Mouse (Mus musculus) MEL (cell line): ENCODE results near the gene Eif4b. TPM values are rescaled to one million over a fixed set of nuclear protein-coding genes. Genes with fewer than 3 reads are reported as not detected.
A peak's percentile ranks its signal among the peaks of the same experiment; 100 is the strongest.

Experiments used
- DNase-seq: peaks from one replicate; pipeline ENCODE4 v3.0.0; 2011; ENCODE audit warnings: low read depth, low spot score
- H3K27ac ChIP-seq: 2 replicates; pipeline ENCODE4 v1.5.1; 2012; ENCODE audit warnings: low read depth, mild to moderate bottlenecking, control low read depth, low read length, moderate library complexity; ENCODE audit not compliant: control insufficient read depth
- H3K27me3 ChIP-seq, 2 experiments: fragments of 150-350 bp in 1 of 2; sonication (generic) in 1 of 2; 2 replicates each; pipeline ENCODE4 v1.6.1; 2012; ENCODE audit warnings: low read length in 2 of 2, mild to moderate bottlenecking in 2 of 2, improper control_type of control experiment in 1 of 2, moderate library complexity in 1 of 2; ENCODE audit not compliant: insufficient read depth in 2 of 2, control insufficient read depth in 1 of 2
- H3K36me3 ChIP-seq, 2 experiments: 2 replicates each; pipeline ENCODE4 v1.6.1; 2012 to 2014; ENCODE audit warnings: low read length in 2 of 2, improper control_type of control experiment in 1 of 2, inconsistent platforms in 1 of 2, mild to moderate bottlenecking in 1 of 2; ENCODE audit not compliant: insufficient read depth in 2 of 2, control insufficient read depth in 1 of 2
- H3K4me1 ChIP-seq, 2 experiments: fragments of 150-350 bp in 1 of 2; sonication (generic) in 1 of 2; 2 replicates each; pipeline ENCODE4 v1.6.1; 2012; ENCODE audit warnings: low read length in 2 of 2, improper control_type of control experiment in 1 of 2, mild to moderate bottlenecking in 1 of 2; ENCODE audit not compliant: insufficient read depth in 2 of 2, control insufficient read depth in 1 of 2
- H3K4me3 ChIP-seq, 2 experiments: fragments of 150-350 bp in 1 of 2; sonication (generic) in 1 of 2; 2 replicates each; pipeline ENCODE4 v1.5.1; 2012; ENCODE audit warnings: low read depth in 2 of 2, low read length in 2 of 2, mild to moderate bottlenecking in 2 of 2, moderate library complexity in 2 of 2, control low read depth in 1 of 2, improper control_type of control experiment in 1 of 2; ENCODE audit not compliant: control insufficient read depth in 1 of 2, insufficient read depth in 1 of 2
- H3K79me2 ChIP-seq: 2 replicates; pipeline ENCODE4 v1.6.1; 2012; ENCODE audit warnings: mild to moderate bottlenecking, low read length, moderate library complexity; ENCODE audit not compliant: control insufficient read depth, poor library complexity, insufficient read depth
- H3K9ac ChIP-seq: 2 replicates; pipeline ENCODE4 v1.6.1; 2012; ENCODE audit warnings: low read depth, mild to moderate bottlenecking, control low read depth, low read length, moderate library complexity; ENCODE audit not compliant: control insufficient read depth, poor library complexity, severe bottlenecking
- H3K9me3 ChIP-seq: fragments of 150-350 bp; sonication (generic); replicated peaks from 2 replicates; pipeline ENCODE4 v1.6.1; 2012; ENCODE audit warnings: mild to moderate bottlenecking, low read length, improper control_type of control experiment, moderate library complexity; ENCODE audit not compliant: insufficient read depth
- BHLHE40 ChIP-seq: IDR thresholded peaks from 2 replicates; pipeline ENCODE4 v1.6.1; 2012; ENCODE audit warnings: low read depth, mild to moderate bottlenecking, inconsistent platforms, low read length, improper control_type of control experiment, borderline replicate concordance
- CHD1 ChIP-seq: IDR thresholded peaks from 2 replicates; pipeline ENCODE4 v1.6.1; 2012; ENCODE audit warnings: low read depth, mild to moderate bottlenecking, inconsistent platforms, low read length, improper control_type of control experiment
- CHD2 ChIP-seq: IDR thresholded peaks from 2 replicates; pipeline ENCODE4 v1.6.1; 2011; ENCODE audit warnings: low read length, improper control_type of control experiment
- ELF1 ChIP-seq: IDR thresholded peaks from 2 replicates; pipeline ENCODE4 v1.6.1; 2014; ENCODE audit warnings: low read depth, mild to moderate bottlenecking, inconsistent platforms, low read length, improper control_type of control experiment, moderate library complexity
- EP300 ChIP-seq, 2 experiments: IDR thresholded peaks; 2 replicates each; pipeline ENCODE4 v1.6.1; 2011; ENCODE audit warnings: improper control_type of control experiment in 2 of 2, low read length in 2 of 2, low read depth in 1 of 2, mild to moderate bottlenecking in 1 of 2
- ETS1 ChIP-seq: IDR thresholded peaks from 2 replicates; pipeline ENCODE4 v1.6.1; 2012; ENCODE audit warnings: low read depth, mild to moderate bottlenecking, inconsistent platforms, low read length, improper control_type of control experiment, moderate library complexity
- GABPA ChIP-seq: IDR thresholded peaks from 2 replicates; pipeline ENCODE4 v1.6.1; 2012; ENCODE audit warnings: low read depth, mild to moderate bottlenecking, inconsistent platforms, low read length, improper control_type of control experiment, moderate library complexity
- GATA1 ChIP-seq: IDR thresholded peaks from 2 replicates; pipeline ENCODE4 v1.6.1; 2011; ENCODE audit warnings: low read depth, low read length, improper control_type of control experiment
- HCFC1 ChIP-seq: IDR thresholded peaks from 2 replicates; pipeline ENCODE4 v1.6.1; 2012; ENCODE audit warnings: low read depth, mild to moderate bottlenecking, inconsistent platforms, low read length, improper control_type of control experiment, moderate library complexity
- MAX ChIP-seq: IDR thresholded peaks from 2 replicates; pipeline ENCODE4 v1.6.1; 2011; ENCODE audit warnings: low read length, improper control_type of control experiment
- MAZ ChIP-seq: IDR thresholded peaks from 2 replicates; pipeline ENCODE4 v1.6.1; 2012; ENCODE audit warnings: low read depth, mild to moderate bottlenecking, inconsistent platforms, low read length, improper control_type of control experiment
- MXI1 ChIP-seq: IDR thresholded peaks from 2 replicates; pipeline ENCODE4 v1.6.1; 2011; ENCODE audit warnings: mild to moderate bottlenecking, low read depth, low read length, improper control_type of control experiment
- MYC ChIP-seq: IDR thresholded peaks from 2 replicates; pipeline ENCODE4 v1.6.1; 2011; ENCODE audit warnings: low read depth, mild to moderate bottlenecking, low read length, improper control_type of control experiment, moderate library complexity
- NELFE ChIP-seq: IDR thresholded peaks from 2 replicates; pipeline ENCODE4 v1.6.1; 2011; ENCODE audit warnings: low read depth, low read length, improper control_type of control experiment
- NRF1 ChIP-seq: IDR thresholded peaks from 2 replicates; pipeline ENCODE4 v1.6.1; 2014; ENCODE audit warnings: low read depth, mild to moderate bottlenecking, inconsistent platforms, low read length, improper control_type of control experiment, moderate library complexity; ENCODE audit not compliant: poor library complexity, insufficient read depth, severe bottlenecking
- POLR2A ChIP-seq, 2 experiments: IDR thresholded peaks; 2 replicates each; pipeline ENCODE4 v1.6.1; 2011 to 2012; ENCODE audit warnings: low read length in 2 of 2, mild to moderate bottlenecking in 2 of 2, control low read depth in 1 of 2, improper control_type of control experiment in 1 of 2, low read depth in 1 of 2, moderate library complexity in 1 of 2; ENCODE audit not compliant: control insufficient read depth in 1 of 2, insufficient read depth in 1 of 2, poor library complexity in 1 of 2
- POLR2AphosphoS2 ChIP-seq: IDR thresholded peaks from 2 replicates; pipeline ENCODE4 v1.6.1; 2011; ENCODE audit warnings: low read length, improper control_type of control experiment
- POLR2AphosphoS5 ChIP-seq: IDR thresholded peaks from 2 replicates; pipeline ENCODE4 v1.6.1; 2012; ENCODE audit warnings: low read depth, borderline replicate concordance, mild to moderate bottlenecking, inconsistent platforms, low read length, moderate library complexity, mixed read lengths
- RCOR1 ChIP-seq: IDR thresholded peaks from 2 replicates; pipeline ENCODE4 v1.6.1; 2012; ENCODE audit warnings: low read depth, mild to moderate bottlenecking, inconsistent platforms, low read length, improper control_type of control experiment
- SIN3A ChIP-seq: IDR thresholded peaks from 2 replicates; pipeline ENCODE4 v1.6.1; 2012; ENCODE audit warnings: low read length, improper control_type of control experiment, inconsistent platforms
- TAL1 ChIP-seq: IDR thresholded peaks from 2 replicates; pipeline ENCODE4 v1.6.1; 2012; ENCODE audit warnings: mild to moderate bottlenecking, inconsistent platforms, low read length, moderate library complexity, mixed read lengths
- TBP ChIP-seq: IDR thresholded peaks from 2 replicates; pipeline ENCODE4 v1.8.0; 2011; ENCODE audit warnings: low read depth, low read length, improper control_type of control experiment
- TCF12 ChIP-seq: IDR thresholded peaks from 2 replicates; pipeline ENCODE4 v1.6.1; 2014; ENCODE audit warnings: low read depth, mild to moderate bottlenecking, inconsistent platforms, low read length, improper control_type of control experiment, moderate library complexity
- UBTF ChIP-seq: IDR thresholded peaks from 2 replicates; pipeline ENCODE4 v1.6.1; 2012; ENCODE audit warnings: low read depth, mild to moderate bottlenecking, inconsistent platforms, low read length, improper control_type of control experiment, moderate library complexity, borderline replicate concordance; ENCODE audit not compliant: insufficient read depth
- USF1 ChIP-seq: IDR thresholded peaks from 2 replicates; pipeline ENCODE4 v1.6.1; 2014; ENCODE audit warnings: low read depth, mild to moderate bottlenecking, inconsistent platforms, low read length, improper control_type of control experiment, moderate library complexity
- USF2 ChIP-seq, 2 experiments: IDR thresholded peaks; 2 replicates each; pipeline ENCODE4 v1.6.1; 2011 to 2012; ENCODE audit warnings: improper control_type of control experiment in 2 of 2, low read length in 2 of 2, borderline replicate concordance in 1 of 2, inconsistent platforms in 1 of 2, low read depth in 1 of 2, mild to moderate bottlenecking in 1 of 2; ENCODE audit not compliant: insufficient read depth in 1 of 2
- ZKSCAN1 ChIP-seq: IDR thresholded peaks from 2 replicates; pipeline ENCODE4 v1.6.1; 2012; ENCODE audit warnings: low read depth, mild to moderate bottlenecking, inconsistent platforms, low read length, improper control_type of control experiment, moderate library complexity
- ZMIZ1 ChIP-seq: IDR thresholded peaks from 2 replicates; pipeline ENCODE4 v1.6.1; 2012; ENCODE audit warnings: low read depth, mild to moderate bottlenecking, inconsistent platforms, low read length, improper control_type of control experiment, moderate library complexity
- ZNF384 ChIP-seq: IDR thresholded peaks from 2 replicates; pipeline ENCODE4 v1.6.1; 2012; ENCODE audit warnings: low read depth, mild to moderate bottlenecking, inconsistent platforms, low read length, improper control_type of control experiment
- polyA plus RNA-seq, 2 experiments: library from polyadenylated mRNA; stranded (reverse) in 1 of 2; unstranded in 1 of 2; fragments of >175 nt in 1 of 2; fragments of >200 nt in 1 of 2; gene quantifications; 2 replicates each; pipeline versions ENCODE4 v1.2.1 to v1.2.4; 2012; ENCODE audit warnings: low replicate concordance in 2 of 2, low read depth in 1 of 2; ENCODE audit not compliant: insufficient read length in 2 of 2, insufficient read depth in 1 of 2, missing spikeins in 1 of 2
- total RNA-seq: library from RNA; depleted of rRNA; stranded (reverse); fragments of 300-350 nt; gene quantifications from 2 replicates; pipeline ENCODE4 v1.2.3, GENCODE M21; 2012

The Eif4b gene
- total and polyA plus RNA-seq, 3 experiments, result 464 to 790 (median 561) TPM

DNA sequence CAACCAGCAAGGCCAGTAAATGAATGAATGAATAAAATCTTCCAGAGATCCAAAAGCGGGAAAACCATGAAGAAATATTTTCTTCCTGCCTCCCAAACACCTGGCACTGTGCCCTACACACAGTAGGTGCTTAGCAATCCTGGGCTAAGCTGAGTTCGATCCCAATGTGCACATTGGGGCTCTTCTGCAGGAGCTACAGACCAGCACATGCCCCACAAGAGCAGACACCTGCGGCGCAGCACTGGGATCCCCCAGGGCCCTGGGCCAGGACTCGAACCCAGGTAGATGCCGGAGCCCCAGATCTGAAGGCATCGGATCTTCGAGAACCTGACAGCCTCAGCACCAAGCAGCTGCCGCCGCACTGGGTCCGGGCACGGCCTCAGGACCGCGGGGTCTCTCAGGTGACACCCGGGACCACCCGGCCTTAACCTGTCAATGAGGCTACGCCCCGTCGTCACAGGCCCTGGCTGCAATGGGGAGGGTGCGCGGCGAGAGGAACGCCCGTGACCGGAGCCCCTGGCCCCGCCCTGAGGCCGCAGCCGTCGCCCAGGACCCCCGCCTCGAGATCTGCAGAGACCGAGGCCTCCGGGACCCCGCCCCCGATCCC is 62.1 kb downstream of the Eif4b start (continued):
- TF ChIP-seq UBTF (no peak; the same call in 1 of the 2 replicates), MAX (no peak), ELF1 (no peak)

DNA sequence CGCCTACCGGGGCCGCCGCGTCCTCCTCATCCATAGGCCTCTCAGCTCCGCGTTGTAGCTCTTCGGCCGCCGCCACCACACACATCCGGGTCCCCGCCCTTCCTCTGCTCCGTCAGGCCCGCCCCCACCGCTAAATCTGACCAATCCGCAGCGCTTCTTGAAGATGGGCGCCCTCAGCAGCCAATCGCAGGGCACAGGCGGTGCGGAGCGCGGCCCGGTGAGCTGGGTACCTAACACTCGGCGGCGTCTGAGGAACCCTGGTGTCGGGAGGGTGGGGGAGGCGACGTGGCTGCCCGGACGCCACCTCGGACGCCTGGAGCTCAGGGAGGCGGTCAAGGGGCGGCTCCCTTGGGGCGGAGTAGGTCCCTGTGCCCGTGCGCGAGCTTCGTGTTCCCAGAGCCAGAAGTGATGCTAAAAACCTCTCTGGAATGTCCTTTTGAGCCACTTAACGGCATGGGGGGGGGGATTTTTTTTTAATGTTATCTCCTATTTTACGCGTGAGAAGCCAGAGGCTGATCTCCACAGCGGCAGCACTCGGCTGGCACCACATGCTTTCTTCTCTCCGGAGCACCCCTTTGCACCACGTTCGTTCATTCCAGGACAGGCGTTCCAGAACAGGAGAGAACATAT is 62.7 kb downstream of the Eif4b start, which contains the start of gene Spryd3:
TSS of gene Spryd3 (minus strand) at position 106 of the 630 bp plus-strand sequence.
- peaks cover 3 to 16% of the 10 kb centered on the region in 2 experiments for H3K36me3 ChIP-seq
- H3K79me2 ChIP-seq, result peaks cover 12% of the 10 kb centered on the region
- H3K4me1 ChIP-seq, result peaks cover 9 to 12% of the 10 kb centered on the region in 2 experiments
- peak; percentile 99 for DNase-seq
- peak within 1 kb of the TSS; percentile 40 for H3K27ac ChIP-seq
- H3K9me3 ChIP-seq, result no peaks in the 10 kb centered on the region
- H3K4me3 ChIP-seq, result peak within 1 kb of the TSS; percentile 93 to 97
- peak within 1 kb of the TSS; percentile 88 for H3K9ac ChIP-seq
- H3K27me3 ChIP-seq, result no peaks in the 10 kb centered on the region
- peak; percentile 90 for TF ChIP-seq CHD2
- TF ChIP-seq NELFE, result peak; percentile 80
- TF ChIP-seq MXI1, result peak; percentile 87
- TF ChIP-seq TAL1, result no peak
- TF ChIP-seq USF2 (IDR thresholded peaks at IDR 0.05; ENCODE audit: borderline replicate concordance in 1 of 2, insufficient read depth in 1 of 2, low read depth in 1 of 2, low read length in 2 of 2), result no peak
- TF ChIP-seq SIN3A, result peak; percentile 90
- no peak for TF ChIP-seq ZKSCAN1
- TF ChIP-seq HCFC1, result peak; percentile 82
- 0 out of 2 replicates have a peak, but pooled peaks have one; percentile 39 for TF ChIP-seq TBP
- 0 out of 2 replicates have a peak, but pooled peaks have one; percentile 25 for TF ChIP-seq TCF12
- TF ChIP-seq USF1, result 0 out of 2 replicates have a peak, but pooled peaks have one; percentile 10
- TF ChIP-seq CHD1, result no peak
- no peak for TF ChIP-seq ETS1
- peak; percentile 86 for TF ChIP-seq ZNF384
- TF ChIP-seq POLR2AphosphoS5, result no peak
- 0 out of 2 replicates have a peak, but pooled peaks have one; percentile 84 for TF ChIP-seq UBTF
- peak; percentile 75 to 86 for TF ChIP-seq POLR2A (IDR thresholded peaks at IDR 0.05; ENCODE audit: control insufficient read depth in 1 of 2, insufficient read depth in 1 of 2, low read depth in 1 of 2, low read length in 2 of 2, poor library complexity in 1 of 2)
- TF ChIP-seq RCOR1, result peak; percentile 40; the same call in 1 of the 2 replicates
- peak; percentile 46; the same call in 1 of the 2 replicates for TF ChIP-seq NRF1
- TF ChIP-seq MAZ, result peak; percentile 94
- no peak for TF ChIP-seq GABPA
- TF ChIP-seq POLR2AphosphoS2, result peak; percentile 59; the same call in 1 of the 2 replicates
- TF ChIP-seq MYC, result peak; percentile 81; the same call in 1 of the 2 replicates
- TF ChIP-seq BHLHE40, result peak; percentile 62
- TF ChIP-seq GATA1, result no peak
- peak; percentile 16 to 33; a peak in 1 of 4 replicates for TF ChIP-seq EP300 (IDR thresholded peaks at IDR 0.05; ENCODE audit: low read depth in 1 of 2, low read length in 2 of 2)
- TF ChIP-seq MAX, result peak; percentile 65
- peak; percentile 93 for TF ChIP-seq ELF1
- peak; percentile 49 for TF ChIP-seq ZMIZ1
